Mouse (Mus musculus) spleen, adult 2 months (tissue): Measurements from ENCODE around the gene Fads3.

Experiments
- CTCF ChIP-seq: fragments of 200-500 bp; IDR thresholded peaks from 2 replicates; pipeline ENCODE4 v1.5.1; 2011; ENCODE audit warnings: mild to moderate bottlenecking, inconsistent platforms; ENCODE audit not compliant: insufficient read depth, insufficient read length, insufficient replicate concordance; ENCODE audit errors: extremely low read depth
- POLR2A ChIP-seq: fragments of 200-500 bp; IDR thresholded peaks from 2 replicates; pipeline ENCODE4 v1.6.1; 2011; ENCODE audit warnings: low read depth, low read length, inconsistent platforms

GRCm38 (mm10) chr19:10052698-10053097, 11.3 kb downstream of the Fads3 start:
- no peak for TF ChIP-seq CTCF
- TF ChIP-seq POLR2A = no peak
